Mouse (Mus musculus) lung, postnatal 0 days (tissue): ENCODE measurements around the gene 6430531B16Rik.

ENCODE experiments used
- CTCF ChIP-seq: IDR thresholded peaks from 2 replicates; pipeline ENCODE4 v1.5.1; 2016; ENCODE audit warnings: antibody characterized with exemption, mild to moderate bottlenecking
- EP300 ChIP-seq: IDR thresholded peaks from 2 replicates; pipeline ENCODE4 v1.6.1; 2016; ENCODE audit warnings: antibody characterized with exemption, mild to moderate bottlenecking, control low read depth

- no peak for TF ChIP-seq CTCF
- TF ChIP-seq EP300, result no peak
These were observed 11.4 kb downstream of the 6430531B16Rik start for GRCm38 (mm10) chr7:139967175-139967574.
